Mouse (Mus musculus) CD4-positive naive resting alpha-beta T cell, adult 57 days (primary cell): ENCODE measurements around the gene Gm29866. TPM values are rescaled to one million over a fixed set of nuclear protein-coding genes. Genes with fewer than 3 reads are reported as not detected.

Source experiments
- total RNA-seq: library from RNA; stranded (reverse); gene quantifications from one replicate; pipeline ENCODE4 v1.2.4, GENCODE M21; 2023

Gm29866 gene
- total RNA-seq, result not detected

DNA sequence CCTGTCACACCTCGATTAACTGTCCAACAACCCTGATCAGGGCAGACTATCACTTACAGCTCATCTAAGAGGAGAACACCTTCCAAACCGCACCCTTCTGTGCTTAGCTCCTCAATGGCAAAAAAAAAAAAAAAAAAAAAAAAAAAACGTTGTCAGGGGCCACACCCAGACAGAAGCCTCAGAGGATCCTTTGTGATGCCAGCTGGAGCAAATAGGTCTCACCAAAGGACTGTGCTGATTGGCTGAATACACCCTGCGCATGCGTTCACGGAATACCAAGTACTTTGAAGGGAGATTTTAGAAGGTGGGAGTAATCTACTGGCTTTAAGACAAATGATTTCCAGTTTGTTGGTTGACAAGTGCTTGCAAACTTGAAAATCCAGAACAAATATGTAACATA is at the start of gene Gm29866:
Gm29866 (minus strand) TSS at position 101 of the 400 bp plus-strand sequence.

Other genes starting within 250 kb of the Gm29866 start
- not detected for gene Gm20909, start 170.9 kb upstream of the Gm29866 start, total RNA-seq
- gene Gm20865, start 247.9 kb upstream of the Gm29866 start, total RNA-seq, result not detected